Mouse (Mus musculus) midbrain, postnatal 0 days (tissue): ENCODE results near the gene Cd180. TPM values are rescaled to one million over a fixed set of nuclear protein-coding genes. Genes with fewer than 3 reads are reported as not detected.
A peak's percentile ranks its signal among the peaks of the same experiment; 100 is the strongest.

Experiments
- ATAC-seq: fragments of 200-750 bp; cut with Nextera tagmentation; 2 replicates; pipeline ENCODE4 v1.8.0; 2017; ENCODE audit warnings: moderate number of reproducible peaks, mild to moderate bottlenecking, moderate TSS enrichment, moderate library complexity; ENCODE audit not compliant: low FRiP score
- DNase-seq: peaks from one replicate; pipeline ENCODE4 v3.0.0-alpha.2; 2015; ENCODE audit warnings: low spot score
- H3K27ac ChIP-seq: fragments of 300-500 bp; sonication (generic); 2 replicates; pipeline ENCODE4 v1.5.1; 2014; ENCODE audit warnings: low read depth, mild to moderate bottlenecking, low read length, mixed read lengths
- H3K27me3 ChIP-seq: fragments of 300-500 bp; sonication (generic); 2 replicates; pipeline ENCODE4 v1.6.1; 2014; ENCODE audit warnings: low read length, control low read depth, mixed read lengths; ENCODE audit not compliant: insufficient read depth
- H3K36me3 ChIP-seq: fragments of 300-500 bp; sonication (generic); 2 replicates; pipeline ENCODE4 v1.6.1; 2014; ENCODE audit warnings: low read length, control low read depth, mixed read lengths; ENCODE audit not compliant: insufficient read depth
- H3K4me1 ChIP-seq: fragments of 300-500 bp; sonication (generic); 2 replicates; pipeline ENCODE4 v1.6.1; 2014; ENCODE audit warnings: mild to moderate bottlenecking, control low read depth, antibody characterized with exemption, low read length, mixed read lengths; ENCODE audit not compliant: insufficient read depth
- H3K4me2 ChIP-seq: fragments of 300-500 bp; sonication (generic); 2 replicates; pipeline ENCODE4 v1.6.1; 2014; ENCODE audit warnings: low read depth, mild to moderate bottlenecking, low read length, mixed read lengths; ENCODE audit not compliant: poor library complexity, severe bottlenecking
- H3K4me3 ChIP-seq: fragments of 300-500 bp; sonication (generic); 2 replicates; pipeline ENCODE4 v1.5.1; 2014; ENCODE audit warnings: low read depth, mild to moderate bottlenecking, low read length, moderate library complexity
- H3K9ac ChIP-seq: fragments of 300-500 bp; sonication (generic); replicated peaks from 2 replicates; pipeline ENCODE4 v1.6.1; 2014; ENCODE audit warnings: mild to moderate bottlenecking, low read length, moderate library complexity, mixed read lengths; ENCODE audit not compliant: poor library complexity, severe bottlenecking
- H3K9me3 ChIP-seq: fragments of 300-500 bp; sonication (generic); 2 replicates; pipeline ENCODE4 v1.6.1; 2016; ENCODE audit warnings: low read length, control low read depth
- CTCF ChIP-seq: IDR thresholded peaks from 2 replicates; pipeline ENCODE4 v1.5.1; 2016; ENCODE audit warnings: antibody characterized with exemption, mild to moderate bottlenecking
- WGBS: fragments of 180-500 bp; shearing (Covaris S2); extraction: QIAGEN DNeasy Blood & Tissue Kit; methylation state at CpG from one replicate; pipeline ENCODE4 v1.1.7; 2014; 5-methylcytosine and 5-hydroxymethylcytosine counted together
- polyA plus RNA-seq: library from polyadenylated mRNA; unstranded; fragments of >200 nt; fragmentation: Nextera tagmentation; extraction: Ambion mirVana; gene quantifications from 2 replicates; pipeline ENCODE4 v1.2.1, GENCODE M21; 2015
- total RNA-seq: library from RNA; depleted of rRNA; stranded (reverse); fragments of >200 nt; gene quantifications from 2 replicates; pipeline ENCODE4 v1.2.3, GENCODE M21; 2014

Gene Cd180
- total and polyA plus RNA-seq, 2 experiments from 2014 or later: 0.60 to 1.3 TPM

- H3K27me3 ChIP-seq: no peaks in the 10 kb centered on the region
- 83% methylated on average over 6 of the region's 6 CpGs for WGBS
- DNase-seq: no peak
These were observed 41.0 kb upstream of the Cd180 start for GRCm38 (mm10) chr13:102652303-102652889.

GRCm38 (mm10) chr13:102655071-102655570, 38.2 kb upstream of the Cd180 start:
- Histone ChIP-seq H3K9me3 (no peaks in the 10 kb centered on the region), H3K4me1 (no peaks in the 10 kb centered on the region), H3K9ac (no peak overlapping the region), H3K4me2 (no peak overlapping the region), H3K36me3 (no peaks in the 10 kb centered on the region), H3K4me3 (no peak overlapping the region), H3K27ac (no peak overlapping the region), H3K27me3 (no peaks in the 10 kb centered on the region)
- 77% methylated on average over 2 of the region's 2 CpGs for WGBS
- DNase-seq: no peak
- no peak for ATAC-seq
- TF ChIP-seq CTCF: no peak

More at GRCm38 (mm10) chr13:102652303-102652889, 41.0 kb upstream of the Cd180 start:
- Histone ChIP-seq H3K36me3 (no peaks in the 10 kb centered on the region), H3K4me3 (no peak overlapping the region), H3K4me2 (no peak overlapping the region), H3K27ac (no peak overlapping the region), H3K9me3 (no peaks in the 10 kb centered on the region), H3K9ac (no peak overlapping the region), H3K4me1 (no peaks in the 10 kb centered on the region)
- no peak for TF ChIP-seq CTCF
- ATAC-seq: no peak

- Histone ChIP-seq H3K4me3 (no peak overlapping the region), H3K4me2 (no peak overlapping the region), H3K9ac (no peak overlapping the region), H3K4me1 (no peaks in the 10 kb centered on the region), H3K27me3 (no peaks in the 10 kb centered on the region), H3K27ac (no peak overlapping the region), H3K9me3 (no peaks in the 10 kb centered on the region), H3K36me3 (no peaks in the 10 kb centered on the region)
- TF ChIP-seq CTCF: no peak
- 76% methylated on average over 11 of the region's 11 CpGs for WGBS
- no peak for ATAC-seq
- no peak for DNase-seq
These were observed 37.1 kb upstream of the Cd180 start for GRCm38 (mm10) chr13:102656153-102656690.

- 77% methylated on average over 6 of the region's 6 CpGs for WGBS
- Histone ChIP-seq H3K4me1 (no peaks in the 10 kb centered on the region), H3K27ac (no peak overlapping the region), H3K4me3 (no peak overlapping the region), H3K9ac (no peak overlapping the region), H3K4me2 (no peak overlapping the region), H3K9me3 (no peaks in the 10 kb centered on the region), H3K36me3 (no peaks in the 10 kb centered on the region), H3K27me3 (no peaks in the 10 kb centered on the region)
- no peak for ATAC-seq
- no peak for DNase-seq
- TF ChIP-seq CTCF: no peak
These were observed 35.0 kb upstream of the Cd180 start for GRCm38 (mm10) chr13:102658223-102658839.

- TF ChIP-seq CTCF: no peak
- Histone ChIP-seq H3K9me3 (no peaks in the 10 kb centered on the region), H3K4me2 (no peak overlapping the region), H3K4me3 (no peak overlapping the region), H3K27me3 (no peaks in the 10 kb centered on the region), H3K9ac (no peak overlapping the region), H3K36me3 (no peaks in the 10 kb centered on the region), H3K27ac (no peak overlapping the region), H3K4me1 (no peaks in the 10 kb centered on the region)
- DNase-seq: no peak
- ATAC-seq: no peak
- WGBS: 73% methylated on average over 6 of the region's 6 CpGs
These were observed 29.3 kb upstream of the Cd180 start for GRCm38 (mm10) chr13:102664041-102664440.

GRCm38 (mm10) chr13:102664843-102665587, 28.3 kb upstream of the Cd180 start:
- 55% methylated on average over 12 of the region's 12 CpGs for WGBS
- ATAC-seq: no peak
- H3K27ac ChIP-seq: no peak overlapping the region
- no peak overlapping the region for H3K9ac ChIP-seq
- no peaks in the 10 kb centered on the region for H3K36me3 ChIP-seq
- H3K9me3 ChIP-seq: no peaks in the 10 kb centered on the region
- peak overlapping the region; percentile 23; the same call in 1 of the 2 replicates for H3K4me2 ChIP-seq
- peak; percentile 68 for TF ChIP-seq CTCF
- no peak overlapping the region for H3K4me3 ChIP-seq
- peak; percentile 69 for DNase-seq
- H3K27me3 ChIP-seq: no peaks in the 10 kb centered on the region
- H3K4me1 ChIP-seq: no peaks in the 10 kb centered on the region
